Mouse (Mus musculus): ENCODE measurements around the gene Trp53inp2.

GRCm38 (mm10) chr2:155335231-155335630 lies 45.6 kb upstream of the Trp53inp2 start:
- TF ChIP-seq POLR2A (IDR thresholded peaks at IDR 0.05; ENCODE audit: extremely low read depth, insufficient read depth, low read length): no peak
- TF ChIP-seq CTCF (IDR thresholded peaks at IDR 0.05; ENCODE audit: low read depth, low read length): no peak
